Comparison of ENCODE assay signal across 25 mouse cellular contexts in the genomic region with DNA sequence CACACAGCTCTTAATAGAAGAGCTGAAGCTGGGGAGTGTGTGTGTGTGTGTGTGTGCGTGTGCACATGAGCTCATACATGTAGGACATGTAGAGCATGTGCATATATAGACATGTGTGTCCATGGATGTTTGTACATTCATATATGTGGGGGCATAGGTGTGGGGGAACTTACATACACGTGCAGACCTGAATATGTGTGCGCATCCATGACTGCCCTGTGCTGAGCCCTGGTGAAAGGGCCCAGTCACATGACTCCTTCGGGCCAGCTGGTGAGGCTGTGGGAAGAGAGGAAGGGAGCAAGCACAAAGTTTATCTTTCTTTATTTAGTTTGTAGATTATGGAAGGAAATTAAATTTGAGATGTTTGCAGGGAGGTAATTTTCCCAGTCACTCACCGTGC.
A peak's percentile ranks its signal among the peaks of the same experiment; 100 is the strongest.
DNase-seq lines count a peak whose midpoint lies in the region; ATAC-seq and TF ChIP-seq lines count a peak whose summit lies in the region.
"Had no signal": no experiment of that assay in that cellular context is flagged by ENCODE, and none has a peak within 500 bp of the region (broad histone marks: within the 10 kb centered on the region; RNA-seq: fewer than 3 reads in every experiment).

No protein-coding gene starts in this region.

- no peak for ATAC-seq in forebrain, embryonic 15.5 days (replicated peaks)
- ATAC-seq in hindbrain, embryonic 13.5 days (ENCODE audit: low FRiP score), result no peak
- ATAC-seq in stomach, embryonic 15.5 days (ENCODE audit: insufficient read depth, low FRiP score, low read depth), result peak; percentile 52
- ATAC-seq in stomach, postnatal 0 days (ENCODE audit: low FRiP score, low TSS enrichment), result no peak
- ATAC-seq: forebrain, embryonic 14.5 days; hindbrain, embryonic 16.5 days; intestine, embryonic 15.5 days; Patski had no signal

- no peaks in the 10 kb centered on the region for H3K36me3 ChIP-seq in forebrain, embryonic 10.5 days (replicated peaks)
- no peaks in the 10 kb centered on the region for H3K36me3 ChIP-seq in forebrain, embryonic 15.5 days
- H3K36me3 ChIP-seq in hindbrain, embryonic 10.5 days, result no peaks in the 10 kb centered on the region
- H3K36me3 ChIP-seq in hindbrain, embryonic 13.5 days, result no peaks in the 10 kb centered on the region
- H3K36me3 ChIP-seq in stomach, embryonic 15.5 days, result no peaks in the 10 kb centered on the region
- no peaks in the 10 kb centered on the region for H3K36me3 ChIP-seq in stomach, postnatal 0 days (ENCODE audit: control insufficient read depth, insufficient read depth, low read length)
- H3K36me3 ChIP-seq: G1E; heart, embryonic 10.5 days; heart, embryonic 13.5 days; hindbrain, embryonic 12.5 days; intestine, embryonic 15.5 days had no signal

- H3K9ac ChIP-seq in forebrain, embryonic 15.5 days (replicated peaks), result no peak overlapping the region
- H3K9ac ChIP-seq in hindbrain, embryonic 13.5 days, result no peak overlapping the region
- H3K9ac ChIP-seq in stomach, embryonic 15.5 days, result no peak overlapping the region
- no peak overlapping the region for H3K9ac ChIP-seq in stomach, postnatal 0 days (ENCODE audit: low read length)
- H3K9ac ChIP-seq: heart, embryonic 13.5 days; hindbrain, embryonic 12.5 days; intestine, embryonic 15.5 days had no signal

- TF ChIP-seq CTCF in stomach, postnatal 0 days (IDR thresholded peaks at IDR 0.05; ENCODE audit: low read depth), result no peak

- intact Hi-C loops in left cerebral cortex, postnatal 14 days (cut with DNase I), result no loop called here

- no peak for TF ChIP-seq EP300 in stomach, postnatal 0 days (optimal IDR thresholded peaks at IDR 0.05)

- WGBS in forebrain, embryonic 10.5 days, result 82% methylated on average over 5 of the region's 5 CpGs
- WGBS in forebrain, embryonic 15.5 days, result 71% methylated on average over 5 of the region's 5 CpGs
- 88% methylated on average over 5 of the region's 5 CpGs for WGBS in hindbrain, embryonic 10.5 days
- WGBS in hindbrain, embryonic 13.5 days, result 74% methylated on average over 5 of the region's 5 CpGs
- 61% methylated on average over 5 of the region's 5 CpGs for WGBS in stomach, embryonic 15.5 days
- WGBS in stomach, postnatal 0 days, result 46% methylated on average over 5 of the region's 5 CpGs

- peak overlapping the region; percentile 85 for H3K27ac ChIP-seq in forebrain, embryonic 10.5 days
- H3K27ac ChIP-seq in forebrain, embryonic 15.5 days (replicated peaks), result no peak overlapping the region
- H3K27ac ChIP-seq in hindbrain, embryonic 10.5 days, result peak overlapping the region; percentile 2; the same call in 1 of the 2 replicates
- H3K27ac ChIP-seq in hindbrain, embryonic 13.5 days, result no peak overlapping the region
- H3K27ac ChIP-seq in stomach, embryonic 15.5 days, result no peak overlapping the region
- H3K27ac ChIP-seq in stomach, postnatal 0 days (replicated peaks), result no peak overlapping the region
- H3K27ac ChIP-seq: heart, adult 2 months; heart, embryonic 10.5 days; heart, embryonic 13.5 days; hindbrain, embryonic 12.5 days; intestine, embryonic 15.5 days had no signal

- H3K9me3 ChIP-seq in forebrain, embryonic 10.5 days, result peaks cover 13% of the 10 kb centered on the region; the same call in 1 of the 2 replicates
- peaks cover under 1% of the 10 kb centered on the region; the same call in 1 of the 2 replicates for H3K9me3 ChIP-seq in forebrain, embryonic 15.5 days
- no peaks in the 10 kb centered on the region for H3K9me3 ChIP-seq in hindbrain, embryonic 10.5 days
- H3K9me3 ChIP-seq in hindbrain, embryonic 13.5 days, result peaks cover 9% of the 10 kb centered on the region; the same call in 1 of the 2 replicates
- no peaks in the 10 kb centered on the region for H3K9me3 ChIP-seq in stomach, embryonic 15.5 days
- no peaks in the 10 kb centered on the region for H3K9me3 ChIP-seq in stomach, postnatal 0 days (ENCODE audit: control insufficient read depth, low read length)
- H3K9me3 ChIP-seq: G1E; heart, embryonic 10.5 days; intestine, embryonic 15.5 days had no signal

- no peaks in the 10 kb centered on the region for H3K27me3 ChIP-seq in forebrain, embryonic 10.5 days (ENCODE audit: poor library complexity, severe bottlenecking)
- no peaks in the 10 kb centered on the region for H3K27me3 ChIP-seq in forebrain, embryonic 15.5 days
- H3K27me3 ChIP-seq in hindbrain, embryonic 10.5 days (ENCODE audit: insufficient read depth, poor library complexity, severe bottlenecking), result no peaks in the 10 kb centered on the region
- 0 out of 2 replicates have a peak, but pooled peaks cover 6% of the 10 kb centered on the region for H3K27me3 ChIP-seq in hindbrain, embryonic 13.5 days
- H3K27me3 ChIP-seq in stomach, embryonic 15.5 days (replicated peaks), result no peaks in the 10 kb centered on the region
- no peaks in the 10 kb centered on the region for H3K27me3 ChIP-seq in stomach, postnatal 0 days (ENCODE audit: control insufficient read depth, insufficient read depth, low read length)
- H3K27me3 ChIP-seq: heart, embryonic 13.5 days; hindbrain, embryonic 12.5 days; intestine, embryonic 15.5 days; Patski had no signal

- peaks cover 64% of the 10 kb centered on the region for H3K4me1 ChIP-seq in forebrain, embryonic 10.5 days
- H3K4me1 ChIP-seq in forebrain, embryonic 15.5 days, result peaks cover 27% of the 10 kb centered on the region
- H3K4me1 ChIP-seq in hindbrain, embryonic 10.5 days (replicated peaks), result peaks cover 35% of the 10 kb centered on the region
- H3K4me1 ChIP-seq in hindbrain, embryonic 13.5 days (replicated peaks), result peaks cover 44% of the 10 kb centered on the region
- H3K4me1 ChIP-seq in stomach, embryonic 15.5 days, result peaks cover 11% of the 10 kb centered on the region; the same call in 1 of the 2 replicates
- no peaks in the 10 kb centered on the region for H3K4me1 ChIP-seq in stomach, postnatal 0 days (replicated peaks; ENCODE audit: control insufficient read depth, insufficient read depth)

- H3K4me2 ChIP-seq in forebrain, embryonic 15.5 days (replicated peaks), result no peak overlapping the region
- H3K4me2 ChIP-seq in hindbrain, embryonic 13.5 days, result no peak overlapping the region
- H3K4me2 ChIP-seq in stomach, embryonic 15.5 days, result no peak overlapping the region
- no peak overlapping the region for H3K4me2 ChIP-seq in stomach, postnatal 0 days (replicated peaks; ENCODE audit: low read depth)
- H3K4me2 ChIP-seq: heart, embryonic 13.5 days; hindbrain, embryonic 12.5 days; intestine, embryonic 15.5 days had no signal

- no peak overlapping the region for H3K4me3 ChIP-seq in forebrain, embryonic 10.5 days
- H3K4me3 ChIP-seq in forebrain, embryonic 15.5 days, result no peak overlapping the region
- H3K4me3 ChIP-seq in hindbrain, embryonic 10.5 days, result no peak overlapping the region
- H3K4me3 ChIP-seq in hindbrain, embryonic 13.5 days, result no peak overlapping the region
- no peak overlapping the region for H3K4me3 ChIP-seq in stomach, embryonic 15.5 days (replicated peaks)
- no peak overlapping the region for H3K4me3 ChIP-seq in stomach, postnatal 0 days (ENCODE audit: low read depth, low read length)
- H3K4me3 ChIP-seq: heart, adult 2 months; heart, embryonic 10.5 days; heart, embryonic 13.5 days; hindbrain, embryonic 12.5 days; intestine, embryonic 15.5 days had no signal

- DNase-seq in forebrain, embryonic 10.5 days (ENCODE audit: extremely low spot score, low spot score), result no peak
- no peak for DNase-seq in hindbrain, embryonic 10.5 days (ENCODE audit: low spot score)
- no peak for DNase-seq in stomach, postnatal 0 days (ENCODE audit: low spot score)
- no peak for DNase-seq in left cerebral cortex, postnatal 14 days (ENCODE audit: low spot score in 2 of 2)
- DNase-seq: adrenal gland, postnatal 10 days; adrenal gland, postnatal 36 days; B cell, adult 2 months; cerebellum, adult 18-20 months; cerebellum, adult 9-10 months; gastrocnemius, postnatal 10 days; gastrocnemius, postnatal 36 days; heart, adult 2 months; heart, postnatal 14 days; heart, postnatal 4 days had no signal

Comparison
In these comparisons a context has a peak if more than half of its experiments do, and no peak if none do; other contexts are left out.
1. H3K27ac ChIP-seq: peak in forebrain, embryonic 10.5 days (single experiment) and hindbrain, embryonic 10.5 days (single experiment); none in forebrain, embryonic 15.5 days (single experiment), hindbrain, embryonic 13.5 days (single experiment), stomach, embryonic 15.5 days (single experiment) and stomach, postnatal 0 days (single experiment).